Mouse (Mus musculus): Measurements from ENCODE around the gene Slc38a2. TPM values are rescaled to one million over a fixed set of nuclear protein-coding genes. Genes with fewer than 3 reads are reported as not detected.

Slc38a2 gene
- polyA plus RNA-seq, 1 experiment = 37.9 TPM

- no peaks in the 10 kb centered on the region; the same call in 1 of the 2 replicates for H3K4me1 ChIP-seq (ENCODE audit: control insufficient read depth, insufficient read depth, low read length)
- DNase-seq = no peak
- TF ChIP-seq CTCF (IDR thresholded peaks at IDR 0.05; ENCODE audit: insufficient read depth, low read length) = no peak
- no peak for TF ChIP-seq POLR2A (IDR thresholded peaks at IDR 0.05; ENCODE audit: borderline replicate concordance, extremely low read depth, low read depth, low read length)
- no peak overlapping the region for H3K4me3 ChIP-seq (replicated peaks; ENCODE audit: extremely low read depth, low read depth, low read length)
- 43% methylated on average over 13 of the region's 13 CpGs for WGBS
Measured at GRCm38 (mm10) chr15:96660590-96661141, 38.9 kb downstream of the Slc38a2 start.

DNA sequence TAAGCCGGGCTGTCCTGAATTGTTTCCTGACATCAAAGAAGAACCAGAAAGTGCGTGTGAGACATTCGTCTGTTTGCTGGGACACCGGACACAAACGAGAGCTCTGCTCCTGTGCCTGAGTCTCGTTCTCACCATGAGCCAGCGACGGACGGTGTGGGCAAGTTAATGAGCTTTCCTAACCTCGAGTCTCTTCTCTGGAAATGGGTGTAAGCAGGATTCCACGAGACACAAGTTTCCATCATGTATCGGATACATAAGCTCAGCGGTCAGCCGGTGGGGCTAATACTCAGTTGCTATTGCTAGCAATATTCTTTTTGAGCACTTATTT lies 41.3 kb downstream of the Slc38a2 start:
- no peaks in the 10 kb centered on the region; the same call in 1 of the 2 replicates for H3K4me1 ChIP-seq (ENCODE audit: control insufficient read depth, insufficient read depth, low read length)
- no peak overlapping the region for H3K4me3 ChIP-seq (replicated peaks; ENCODE audit: extremely low read depth, low read depth, low read length)
- WGBS = 44% methylated on average over 14 of the region's 14 CpGs
- no peak for DNase-seq
- TF ChIP-seq CTCF (IDR thresholded peaks at IDR 0.05; ENCODE audit: insufficient read depth, low read length) = no peak
- no peak for TF ChIP-seq POLR2A (IDR thresholded peaks at IDR 0.05; ENCODE audit: borderline replicate concordance, extremely low read depth, low read depth, low read length)

- no peak for DNase-seq
- 54% methylated on average over 17 of the region's 17 CpGs for WGBS
- TF ChIP-seq CTCF (IDR thresholded peaks at IDR 0.05; ENCODE audit: insufficient read depth, low read length) (no peak), POLR2A (IDR thresholded peaks at IDR 0.05; ENCODE audit: borderline replicate concordance, extremely low read depth, low read depth, low read length) (no peak)
- no peak overlapping the region for H3K4me3 ChIP-seq (replicated peaks; ENCODE audit: extremely low read depth, low read depth, low read length)
- H3K4me1 ChIP-seq (ENCODE audit: control insufficient read depth, insufficient read depth, low read length) = no peaks in the 10 kb centered on the region; the same call in 1 of the 2 replicates
Measured at GRCm38 (mm10) chr15:96657576-96658274, 41.8 kb downstream of the Slc38a2 start.

DNA sequence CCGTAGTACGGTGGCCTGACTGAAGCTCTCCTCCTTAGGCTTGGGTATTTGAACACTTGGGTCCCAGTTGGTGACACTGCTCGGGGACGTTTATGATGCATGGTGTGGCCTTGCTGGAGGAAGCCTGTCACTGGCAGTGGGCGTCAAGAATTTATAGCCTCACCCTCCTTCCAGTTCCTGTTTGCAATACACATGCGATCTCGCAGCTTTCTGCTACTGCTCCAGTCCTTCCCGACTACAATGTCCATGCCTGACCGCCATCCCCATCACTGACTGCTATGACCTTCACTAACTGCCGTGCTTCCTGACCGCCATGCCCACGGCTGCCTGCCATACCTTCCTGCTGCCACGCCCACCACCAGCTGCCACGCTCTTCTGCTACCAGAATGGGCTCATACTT lies 44.0 kb downstream of the Slc38a2 start:
- Histone ChIP-seq H3K4me1 (ENCODE audit: control insufficient read depth, insufficient read depth, low read length) (no peaks in the 10 kb centered on the region), H3K4me3 (replicated peaks; ENCODE audit: extremely low read depth, low read depth, low read length) (no peak overlapping the region)
- no peak for DNase-seq
- TF ChIP-seq POLR2A (IDR thresholded peaks at IDR 0.05; ENCODE audit: borderline replicate concordance, extremely low read depth, low read depth, low read length) = no peak
- no peak for TF ChIP-seq CTCF (IDR thresholded peaks at IDR 0.05; ENCODE audit: insufficient read depth, low read length)
- 47% methylated on average over 14 of the region's 14 CpGs for WGBS

DNA sequence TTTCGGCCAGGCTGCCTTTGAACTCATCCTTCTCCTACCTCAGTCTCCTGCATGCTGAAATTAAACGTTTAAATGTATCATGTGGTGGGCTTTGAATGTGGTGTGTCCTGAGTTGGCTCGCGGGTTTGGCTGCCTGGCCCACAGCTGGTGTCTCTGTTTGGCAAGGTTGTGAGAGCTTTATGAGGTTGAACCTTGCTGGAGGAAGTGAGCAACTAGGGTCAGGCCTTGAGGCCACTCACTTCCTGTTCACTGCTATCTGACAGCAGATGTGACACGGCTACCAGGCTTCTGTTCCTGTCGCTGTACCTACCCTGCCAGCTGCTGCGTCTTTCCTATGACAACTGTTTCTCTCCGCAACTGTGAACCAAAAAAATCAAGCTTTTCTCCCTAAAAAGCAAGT lies 44.8 kb downstream of the Slc38a2 start:
- no peak for DNase-seq
- 42% methylated on average over 8 of the region's 8 CpGs for WGBS
- TF ChIP-seq CTCF (IDR thresholded peaks at IDR 0.05; ENCODE audit: insufficient read depth, low read length) (no peak), POLR2A (IDR thresholded peaks at IDR 0.05; ENCODE audit: borderline replicate concordance, extremely low read depth, low read depth, low read length) (0 out of 2 replicates have a peak, but pooled peaks have one; percentile 14)
- Histone ChIP-seq H3K4me1 (ENCODE audit: control insufficient read depth, insufficient read depth, low read length) (no peaks in the 10 kb centered on the region), H3K4me3 (replicated peaks; ENCODE audit: extremely low read depth, low read depth, low read length) (no peak overlapping the region)

DNA sequence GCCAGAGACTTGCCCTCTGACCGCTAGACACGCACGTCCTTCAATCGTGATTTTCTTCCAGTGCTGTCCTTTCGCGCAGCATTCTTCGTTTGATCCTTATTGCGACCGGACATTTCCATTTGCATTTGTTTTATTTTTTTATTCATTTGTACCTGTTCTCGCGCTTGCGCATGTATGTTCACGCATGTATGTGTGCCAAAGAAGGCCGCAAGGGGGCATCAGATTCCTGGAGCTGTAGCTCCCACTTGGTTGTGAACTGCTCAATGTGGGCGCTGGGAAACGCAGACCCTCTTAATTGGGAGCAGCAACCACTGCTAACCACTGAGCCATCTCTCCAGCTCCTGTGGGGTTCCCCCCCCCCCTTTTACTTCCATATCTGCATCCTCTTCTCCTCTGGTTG lies 46.5 kb downstream of the Slc38a2 start:
- 94% methylated on average over 16 of the region's 16 CpGs for WGBS
- no peak for TF ChIP-seq POLR2A (IDR thresholded peaks at IDR 0.05; ENCODE audit: borderline replicate concordance, extremely low read depth, low read depth, low read length)
- TF ChIP-seq CTCF (IDR thresholded peaks at IDR 0.05; ENCODE audit: insufficient read depth, low read length) = no peak
- H3K4me1 ChIP-seq (ENCODE audit: control insufficient read depth, insufficient read depth, low read length) = no peaks in the 10 kb centered on the region
- DNase-seq = no peak
- no peak overlapping the region for H3K4me3 ChIP-seq (replicated peaks; ENCODE audit: extremely low read depth, low read depth, low read length)

- Histone ChIP-seq H3K4me3 (replicated peaks; ENCODE audit: extremely low read depth, low read depth, low read length) (no peak overlapping the region), H3K4me1 (ENCODE audit: control insufficient read depth, insufficient read depth, low read length) (no peaks in the 10 kb centered on the region)
- TF ChIP-seq POLR2A (IDR thresholded peaks at IDR 0.05; ENCODE audit: borderline replicate concordance, extremely low read depth, low read depth, low read length) = no peak
- TF ChIP-seq CTCF (IDR thresholded peaks at IDR 0.05; ENCODE audit: insufficient read depth, low read length) = no peak
- 70% methylated on average over 10 of the region's 10 CpGs for WGBS
- no peak for DNase-seq
Measured at GRCm38 (mm10) chr15:96652531-96652930, 47.0 kb downstream of the Slc38a2 start.

DNA sequence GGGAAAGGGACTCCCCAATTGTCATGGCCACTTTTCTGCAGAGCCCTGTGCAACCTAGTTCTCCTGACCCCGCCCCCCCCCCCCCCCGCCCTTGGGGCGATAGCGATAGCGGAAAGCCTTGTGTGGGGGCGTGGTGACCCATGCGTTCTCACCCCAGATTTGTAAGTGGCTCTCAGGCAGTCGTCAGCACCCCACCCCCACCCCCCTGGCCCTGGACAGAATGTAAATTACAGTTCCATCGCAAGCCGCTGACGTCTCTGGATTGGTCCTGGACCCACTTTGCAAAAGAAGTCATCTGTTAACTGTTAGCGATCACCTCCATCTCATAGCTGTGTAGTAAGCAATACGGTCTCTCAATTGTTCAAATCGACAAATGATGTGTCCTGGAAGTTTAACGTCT lies 52.2 kb downstream of the Slc38a2 start:
- WGBS = 44% methylated on average over 15 of the region's 15 CpGs
- TF ChIP-seq CTCF (IDR thresholded peaks at IDR 0.05; ENCODE audit: insufficient read depth, low read length) (no peak), POLR2A (IDR thresholded peaks at IDR 0.05; ENCODE audit: borderline replicate concordance, extremely low read depth, low read depth, low read length) (no peak)
- Histone ChIP-seq H3K4me1 (ENCODE audit: control insufficient read depth, insufficient read depth, low read length) (no peaks in the 10 kb centered on the region), H3K4me3 (replicated peaks; ENCODE audit: extremely low read depth, low read depth, low read length) (no peak overlapping the region)
- DNase-seq = no peak

DNA sequence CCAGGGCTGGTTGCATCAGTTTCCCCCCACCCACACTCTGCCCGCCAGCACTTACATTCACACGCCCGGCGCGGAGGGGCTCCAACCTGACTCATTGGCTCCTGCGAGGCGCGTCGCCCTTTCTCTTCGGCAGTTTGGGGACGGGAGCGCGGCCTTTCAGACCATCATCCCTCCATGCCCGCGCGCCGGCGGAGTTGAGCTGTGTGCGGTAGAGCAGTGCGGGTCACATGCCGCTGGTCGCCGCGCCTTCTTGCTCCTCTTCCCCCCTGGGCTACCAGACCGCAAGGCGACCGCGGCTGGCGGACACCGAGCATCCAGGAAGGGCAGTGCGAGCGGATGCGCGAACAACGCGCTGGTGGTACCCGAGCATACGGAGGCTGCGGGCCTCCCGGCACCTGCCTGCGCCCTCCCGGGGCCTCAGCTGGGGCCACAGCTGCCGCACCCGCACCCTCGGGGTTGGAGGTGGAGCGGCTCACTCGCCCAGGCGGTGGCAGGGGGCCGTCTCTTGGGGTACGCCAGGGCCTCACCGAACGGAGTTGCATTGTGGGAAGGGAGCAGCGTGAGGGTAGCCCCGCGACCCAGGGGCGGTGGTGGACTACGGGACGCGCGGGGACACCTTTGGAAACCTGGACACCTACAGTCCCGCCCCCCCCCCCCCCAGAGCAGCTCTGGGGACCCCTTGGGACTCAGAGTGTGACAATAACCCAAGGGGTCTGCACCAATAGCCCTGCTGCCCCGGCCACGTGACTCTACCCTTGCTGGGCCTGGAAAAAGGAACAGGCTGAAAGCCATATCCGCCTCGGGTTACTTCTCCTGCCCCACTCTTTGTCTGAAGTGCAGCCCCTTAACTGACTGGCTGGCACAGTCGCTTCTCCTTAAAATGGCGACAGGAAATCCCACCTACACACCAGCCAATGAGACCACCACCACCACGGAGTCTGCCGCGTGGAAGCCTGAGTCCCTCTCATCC lies 56.8 kb downstream of the Slc38a2 start, which contains the start of gene Slc38a1:
TSS of gene Slc38a1 (minus strand) at position 478 of the 970 bp plus-strand sequence.
- DNase-seq = peak; percentile 37

More for the DNA sequence above, 56.8 kb downstream of the Slc38a2 start, which contains the start of gene Slc38a1:
- TF ChIP-seq CTCF (IDR thresholded peaks at IDR 0.05; ENCODE audit: insufficient read depth, low read length) (no peak), POLR2A (IDR thresholded peaks at IDR 0.05; ENCODE audit: borderline replicate concordance, extremely low read depth, low read depth, low read length) (no peak)
- WGBS = under 1% methylated on average over 69 of the region's 70 CpGs
- Histone ChIP-seq H3K4me3 (replicated peaks; ENCODE audit: extremely low read depth, low read depth, low read length) (peak within 1 kb of the TSS; percentile 75), H3K4me1 (ENCODE audit: control insufficient read depth, insufficient read depth, low read length) (peaks cover 6% of the 10 kb centered on the region; the same call in 1 of the 2 replicates)

Data from lung, adult 2 months (tissue).